Comparison of ENCODE assay signal across 29 mouse cellular contexts in genomic region chr17:14935841-14936605, GRCm38 (mm10). TPM values are rescaled to one million over a fixed set of nuclear protein-coding genes. Genes with fewer than 3 reads are reported as not detected.
DNase-seq lines count a peak whose midpoint lies in the region; TF ChIP-seq lines count a peak whose summit lies in the region.
"Had no signal": no experiment of that assay in that cellular context is flagged by ENCODE, and none has a peak within 500 bp of the region (broad histone marks: within the 10 kb centered on the region; RNA-seq: fewer than 3 reads in every experiment).

No protein-coding gene starts in this region.

- intact Hi-C loops in gastrocnemius, adult 2 months (cut with DNase I) = no loop called here

- H3K4me3 ChIP-seq in gastrocnemius, adult 2 months = peak overlapping the region; percentile 17; the same call in 1 of the 2 replicates
- no peak overlapping the region for H3K4me3 ChIP-seq in myocyte
- H3K4me3 ChIP-seq: embryonic facial prominence, embryonic 10.5 days; embryonic facial prominence, embryonic 13.5 days; erythroblast, embryonic 14.5 days; forebrain, embryonic 12.5 days; forebrain, embryonic 15.5 days; hindbrain, embryonic 10.5 days had no signal

- H3K79me2 ChIP-seq in myocyte (ENCODE audit: control insufficient read depth, insufficient read depth) = no peaks in the 10 kb centered on the region

- no peaks in the 10 kb centered on the region for H3K36me3 ChIP-seq in myocyte (ENCODE audit: control insufficient read depth, insufficient read depth)
- H3K36me3 ChIP-seq: embryonic facial prominence, embryonic 10.5 days; embryonic facial prominence, embryonic 13.5 days; forebrain, embryonic 12.5 days; forebrain, embryonic 15.5 days; hindbrain, embryonic 10.5 days had no signal

- H3K27ac ChIP-seq in gastrocnemius, adult 2 months = peak overlapping the region; percentile 91
- H3K27ac ChIP-seq: embryonic facial prominence, embryonic 10.5 days; embryonic facial prominence, embryonic 13.5 days; forebrain, embryonic 12.5 days; forebrain, embryonic 15.5 days; hindbrain, embryonic 10.5 days; hindbrain, embryonic 14.5 days; hindbrain, postnatal 0 days had no signal

- peaks cover 5% of the 10 kb centered on the region for H3K27me3 ChIP-seq in myocyte (ENCODE audit: control insufficient read depth, insufficient read depth, insufficient read length)
- H3K27me3 ChIP-seq: embryonic facial prominence, embryonic 13.5 days; forebrain, embryonic 12.5 days; forebrain, embryonic 15.5 days had no signal

- H3ac ChIP-seq in myocyte (ENCODE audit: control insufficient read depth, insufficient read length) = no peak overlapping the region

- no peak for TF ChIP-seq CTCF in gastrocnemius, adult 2 months (IDR thresholded peaks at IDR 0.05)

- no peak for TF ChIP-seq POLR2A in myocyte (IDR thresholded peaks at IDR 0.05; ENCODE audit: insufficient read length, low read depth)

- peak overlapping the region; percentile 42 for H3K4me2 ChIP-seq in myocyte (ENCODE audit: low read depth)
- H3K4me2 ChIP-seq: embryonic facial prominence, embryonic 13.5 days; forebrain, embryonic 12.5 days; forebrain, embryonic 15.5 days; heart, embryonic 11.5 days; hindbrain, embryonic 14.5 days had no signal

- peak; percentile 12 for DNase-seq in adrenal gland, postnatal 10 days
- no peak for DNase-seq in adrenal gland, postnatal 4 days (ENCODE audit: low spot score in 2 of 2)
- peak; percentile 26 for DNase-seq in gastrocnemius, adult 2 months
- DNase-seq in gastrocnemius, postnatal 4 days (ENCODE audit: low spot score in 2 of 2) = no peak
- DNase-seq in 3T3-L1 (ENCODE audit: low read depth, low spot score) = peak; percentile 14
- no peak for DNase-seq in urinary bladder, postnatal 14 days (ENCODE audit: low spot score)
- DNase-seq: cerebellum, adult 11-12 months; cerebellum, adult 8-10 months; cerebellum, postnatal 10 days; cerebellum, postnatal 36 days; embryo, embryonic 11 days; gastrocnemius, postnatal 25 days; heart, postnatal 10 days; heart, postnatal 36 days; kidney, adult 18-20 months had no signal

TF ChIP-seq in myocyte, 11 proteins besides CTCF, POLR2A, EP300 and RAD21:
- TF ChIP-seq MAX (IDR thresholded peaks at IDR 0.05; ENCODE audit: low read depth) (no peak), POLR2AphosphoS2 (IDR thresholded peaks at IDR 0.05; ENCODE audit: insufficient read length, low read depth) (no peak), TCF3 (IDR thresholded peaks at IDR 0.05; ENCODE audit: insufficient read length, low read depth) (no peak), MYOD1 (IDR thresholded peaks at IDR 0.05; ENCODE audit: control insufficient read depth in 1 of 3, insufficient read length in 2 of 3, low read depth in 2 of 3) (no peak), REST (IDR thresholded peaks at IDR 0.05; ENCODE audit: insufficient read depth, insufficient read length) (no peak), TCF12 (IDR thresholded peaks at IDR 0.05; ENCODE audit: insufficient read depth, poor library complexity, severe bottlenecking) (no peak), E2F4 (IDR thresholded peaks at IDR 0.05; ENCODE audit: insufficient read depth) (no peak), MYOG (IDR thresholded peaks at IDR 0.05; ENCODE audit: control insufficient read depth in 1 of 3, insufficient read depth in 1 of 3, insufficient read length in 2 of 3, low read depth in 2 of 3) (no peak), SRF (IDR thresholded peaks at IDR 0.05; ENCODE audit: control insufficient read depth, insufficient read length, low read depth) (no peak)

RNA-seq across cellular contexts. Expression of gene Wdr27, which starts 6.9 kb away (rescaled TPM):
- 1 to 10 TPM; 5.8 to 6.1 TPM for total RNA-seq in adrenal gland, postnatal 10 days (2021)
- total RNA-seq in adrenal gland, postnatal 4 days (2021) = 1 to 10 TPM; 7.2 to 9.2 TPM
- total RNA-seq in gastrocnemius, adult 2 months (2021) = 1 to 10 TPM in 1 of 2 experiments, under 1 TPM in 1; 0.94 to 3.0 TPM
- total RNA-seq in gastrocnemius, postnatal 4 days (2021) = 1 to 10 TPM; 3.5 to 4.2 TPM
- 8.0 TPM for polyA plus RNA-seq in myocyte (2012; fragmentation: generic; extraction: Trizol)
- total RNA-seq: granulocyte monocyte progenitor cell, adult 5-6 weeks had no signal
- polyA plus RNA-seq: erythroblast, embryonic 14.5 days had no signal

RNA-seq across cellular contexts. Expression of gene 1600012H06Rik, which starts 7.0 kb away (rescaled TPM):
- total RNA-seq in adrenal gland, postnatal 10 days (2021) = 10 to 100 TPM; 28.2 to 30.7 TPM
- 10 to 100 TPM; 37.3 to 39.5 TPM for total RNA-seq in adrenal gland, postnatal 4 days (2021)
- 1 to 10 TPM; 8.1 to 9.9 TPM for total RNA-seq in gastrocnemius, adult 2 months (2021)
- 10 to 100 TPM; 24.3 to 25.3 TPM for total RNA-seq in gastrocnemius, postnatal 4 days (2021)
- polyA plus RNA-seq in myocyte (2012; fragmentation: generic; extraction: Trizol) = 8.3 TPM

RNA-seq across cellular contexts. Expression of gene Phf10, which starts 25.1 kb away (rescaled TPM):
- 10 to 100 TPM; 66.2 to 67.3 TPM for total RNA-seq in adrenal gland, postnatal 10 days (2021)
- 10 to 100 TPM; 76.9 to 81.2 TPM for total RNA-seq in adrenal gland, postnatal 4 days (2021)
- 10 to 100 TPM; 46.9 to 54.2 TPM for total RNA-seq in gastrocnemius, adult 2 months (2021)
- total RNA-seq in gastrocnemius, postnatal 4 days (2021) = 10 to 100 TPM; 75.3 to 81.4 TPM
- polyA plus RNA-seq in myocyte (2012; fragmentation: generic; extraction: Trizol) = 216 TPM

RNA-seq across cellular contexts. Expression of gene 9030025P20Rik, which starts 42.2 kb away (rescaled TPM):
- 10 to 100 TPM in 1 of 2 experiments, 1 to 10 TPM in 1; 4.3 to 10.4 TPM for total RNA-seq in adrenal gland, postnatal 10 days (2021)
- total RNA-seq in adrenal gland, postnatal 4 days (2021) = 10 to 100 TPM; 10.4 to 12.2 TPM
- total RNA-seq in gastrocnemius, adult 2 months (2021) = 1 to 10 TPM; 1.8 to 2.5 TPM
- 1 to 10 TPM; 4.0 to 5.1 TPM for total RNA-seq in gastrocnemius, postnatal 4 days (2021)
- 5.7 TPM for polyA plus RNA-seq in myocyte (2012; fragmentation: generic; extraction: Trizol)

RNA-seq across cellular contexts. Expression of gene Gm3417, which starts 42.6 kb away (rescaled TPM):
- total RNA-seq in adrenal gland, postnatal 10 days (2021) = not detected
- not detected for total RNA-seq in adrenal gland, postnatal 4 days (2021)
- not detected for total RNA-seq in gastrocnemius, adult 2 months (2021)
- under 1 TPM in 1 of 2 experiments, not detected in 1; 0.49 TPM for total RNA-seq in gastrocnemius, postnatal 4 days (2021)
- 0.31 TPM for polyA plus RNA-seq in myocyte (2012; fragmentation: generic; extraction: Trizol)
- total RNA-seq: gastrocnemius, postnatal 25 days; heart, postnatal 10 days; heart, postnatal 36 days; hindbrain, postnatal 0 days had no signal
- polyA plus RNA-seq: brain, embryonic 14.5 days; CD4-positive, CD25-positive, alpha-beta regulatory T cell, adult 4 months; embryonic facial prominence, embryonic 13.5 days; heart, embryonic 11.5 days; heart, embryonic 14.5 days; hindbrain, embryonic 10.5 days had no signal

Comparison
In these comparisons a context has a peak if more than half of its experiments do, and no peak if none do; other contexts are left out.
1. DNase-seq: peak in adrenal gland, postnatal 10 days (single experiment), gastrocnemius, adult 2 months (single experiment) and 3T3-L1 (single experiment); none in adrenal gland, postnatal 4 days (0 of 2), gastrocnemius, postnatal 4 days (0 of 2) and urinary bladder, postnatal 14 days (single experiment).